Mouse (Mus musculus): ENCODE results near the gene Gm45337.

Gene Gm45337

GRCm38 (mm10) chr7:142097776-142098175 lies 46.6 kb downstream of the Gm45337 start:
- peak; percentile 52 for DNase-seq (ENCODE audit: low spot score)

- DNase-seq (ENCODE audit: low spot score): no peak
Observed at GRCm38 (mm10) chr7:142096701-142097100, 47.7 kb downstream of the Gm45337 start.

GRCm38 (mm10) chr7:142095183-142095931 lies 49.0 kb downstream of the Gm45337 start, which contains the start of gene Dusp8:
Dusp8 (minus strand) TSS chr7:142095843.
- DNase-seq (ENCODE audit: low spot score): peak; percentile 68

GRCm38 (mm10) chr7:142094301-142095143 lies 49.9 kb downstream of the Gm45337 start:
- no peak for DNase-seq (ENCODE audit: low spot score)

GRCm38 (mm10) chr7:142093696-142094240 lies 50.6 kb downstream of the Gm45337 start:
- no peak for DNase-seq (ENCODE audit: low spot score)
